Mouse (Mus musculus): ENCODE data around the gene Fmo2.

- no peak for TF ChIP-seq CTCF (IDR thresholded peaks at IDR 0.05; ENCODE audit: extremely low read depth, insufficient read depth, low read length)
- TF ChIP-seq POLR2A (IDR thresholded peaks at IDR 0.05; ENCODE audit: extremely low read depth, insufficient read depth, low read length) = no peak
Measured at GRCm38 (mm10) chr1:162947934-162948333, 49.4 kb upstream of the Fmo2 start.
